Mouse (Mus musculus) fat pad, adult 2 months (tissue): ENCODE measurements at regions not wholly inside any gene's neighbourhood (a gene's known extent, or its start where the extent isn't known, plus 50 kb on each side); places are given as distances from the start of the nearest gene placed in this dataset.

Experiments used
- DNase-seq: peaks from one replicate; pipeline ENCODE4 v3.0.0-alpha.2; 2011; ENCODE audit warnings: low read depth, low spot score; ENCODE audit errors: extremely low read depth

DNA sequence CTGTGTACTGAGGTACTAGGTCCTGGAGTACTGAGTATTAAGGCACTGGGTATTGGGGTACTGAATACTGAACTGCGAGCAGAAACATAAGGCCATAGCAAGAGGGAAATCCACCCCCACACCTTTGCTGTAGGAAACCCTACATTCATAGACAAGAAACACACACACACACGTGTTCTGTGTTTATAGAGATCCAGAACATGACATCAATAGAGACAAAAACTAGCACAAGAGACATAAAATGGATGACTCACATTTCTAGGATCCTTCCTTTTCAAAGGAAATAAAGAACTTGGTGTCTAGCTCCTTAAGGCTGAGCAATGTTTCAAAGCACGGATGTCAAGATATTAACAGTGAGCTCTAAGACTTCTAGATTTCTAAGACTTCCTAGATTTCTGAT lies 49.9 kb upstream of the Nepro start:
- DNase-seq, result no peak

- no peak for DNase-seq
Observed at GRCm38 (mm10) chr16:44672422-44672819, 51.7 kb upstream of the Nepro start.

DNA sequence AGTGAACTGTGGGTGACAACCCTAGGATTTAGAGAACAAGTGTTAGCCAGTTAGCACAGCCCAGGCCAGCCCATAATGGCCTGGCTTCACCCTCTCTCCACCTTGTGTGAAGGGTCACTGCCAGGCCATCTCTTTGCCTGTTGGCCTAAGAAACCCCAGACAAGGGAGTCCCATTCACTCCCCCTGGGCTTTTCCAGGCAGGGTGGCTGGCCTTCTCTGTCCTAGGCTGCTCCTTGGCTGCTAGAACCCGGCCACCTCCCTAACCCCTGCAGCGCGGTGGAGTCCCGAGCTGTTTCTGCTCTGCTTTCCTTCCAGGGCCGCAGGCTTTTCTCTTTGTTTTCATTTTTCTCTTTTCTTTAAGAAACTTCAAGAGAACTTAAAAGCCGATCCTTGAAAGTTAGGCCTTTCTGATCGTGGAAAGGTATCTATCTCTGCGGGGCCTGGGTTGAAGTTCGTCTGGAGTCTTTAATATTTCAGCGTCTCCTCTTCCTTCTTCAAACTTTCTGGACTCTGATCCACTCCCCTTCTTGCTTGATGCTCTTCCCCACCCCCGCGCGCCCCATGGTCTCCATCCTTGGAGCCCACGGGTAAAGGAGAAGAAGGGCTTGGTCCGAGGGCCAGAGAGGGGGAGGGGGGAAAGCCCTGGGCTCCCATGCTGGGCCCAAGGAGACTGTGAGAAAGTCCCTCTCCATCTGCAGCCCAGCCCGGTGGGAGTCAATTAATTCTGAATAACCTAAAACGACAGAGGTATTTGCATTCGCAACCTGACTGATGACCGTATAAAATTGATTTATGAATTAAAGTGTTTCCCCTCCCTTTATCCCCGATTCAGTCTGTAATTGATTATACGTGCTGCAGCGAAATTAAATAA lies 52.3 kb upstream of the Nepro start:
- DNase-seq, result no peak

DNA sequence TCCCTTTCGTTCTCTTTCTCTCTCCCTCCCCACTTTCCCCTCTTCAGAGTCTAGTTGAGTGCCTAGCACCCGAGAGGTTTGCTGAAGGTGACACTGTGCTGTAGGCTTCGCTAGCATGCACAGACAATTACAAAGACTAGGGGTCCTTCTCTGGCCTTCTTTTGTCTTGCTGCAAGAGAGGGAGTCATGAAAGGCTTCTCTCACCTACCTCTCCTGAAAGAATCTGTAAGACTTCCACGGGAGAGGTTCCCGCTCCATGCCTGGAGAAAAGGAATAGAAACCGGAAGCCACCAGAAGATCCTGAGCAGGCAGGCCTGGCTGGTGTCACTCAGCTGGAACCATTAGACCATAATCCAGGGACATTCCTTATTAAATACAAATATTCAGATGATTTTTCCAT lies 56.0 kb upstream of the Nepro start:
- no peak for DNase-seq

- DNase-seq, result no peak
Observed at GRCm38 (mm10) chr16:44667118-44667517, 57.0 kb upstream of the Nepro start.

DNA sequence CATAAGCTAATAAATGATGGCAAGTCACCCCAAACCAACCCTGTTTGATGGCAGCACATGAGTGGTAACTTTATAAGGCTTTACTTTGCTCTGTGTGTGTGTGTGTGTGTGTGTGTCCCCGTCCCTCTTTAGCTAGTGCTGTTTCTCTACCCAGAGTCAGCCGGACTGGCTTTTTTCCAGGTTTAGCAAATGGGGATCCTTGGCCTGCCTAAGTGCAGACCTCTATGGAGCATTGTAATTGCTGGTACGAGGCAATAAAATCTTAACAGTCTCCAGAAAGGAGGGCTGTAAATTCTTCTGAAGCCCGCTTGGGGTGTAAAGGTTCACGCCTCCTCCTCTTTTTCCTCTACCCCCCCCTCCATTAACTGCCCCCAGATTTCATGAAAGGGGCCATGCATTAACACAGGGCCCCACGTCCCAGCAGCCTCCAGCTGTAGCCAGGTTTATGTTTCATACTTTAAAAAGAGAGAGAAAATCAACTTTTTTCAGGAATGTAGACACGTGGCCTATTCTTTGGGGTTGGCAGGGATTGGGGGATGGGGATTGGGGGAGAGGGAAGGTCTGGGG lies 57.6 kb upstream of the Nepro start:
- DNase-seq, result no peak

DNA sequence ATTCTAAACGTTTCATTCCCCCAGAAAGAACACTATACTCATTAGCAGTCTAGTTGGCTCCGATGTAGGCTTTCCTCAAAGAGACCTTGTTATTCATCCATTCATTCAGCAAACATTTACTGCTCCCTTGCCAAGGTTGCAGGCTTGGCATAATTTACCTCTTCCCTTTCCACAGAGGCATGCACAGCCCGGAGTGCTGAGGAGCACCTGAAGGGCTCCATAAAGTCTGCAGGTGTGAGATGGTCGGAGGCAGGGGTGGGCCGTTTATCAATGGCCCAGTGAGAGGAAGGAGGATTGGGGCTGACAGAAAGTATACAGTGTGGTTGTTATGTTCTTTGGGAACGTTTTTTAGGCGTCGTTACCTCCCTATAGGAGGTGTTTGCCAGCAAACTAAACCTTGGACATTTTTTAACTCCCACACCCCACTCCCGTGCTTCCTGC lies 58.6 kb upstream of the Nepro start:
- DNase-seq, result no peak

DNA sequence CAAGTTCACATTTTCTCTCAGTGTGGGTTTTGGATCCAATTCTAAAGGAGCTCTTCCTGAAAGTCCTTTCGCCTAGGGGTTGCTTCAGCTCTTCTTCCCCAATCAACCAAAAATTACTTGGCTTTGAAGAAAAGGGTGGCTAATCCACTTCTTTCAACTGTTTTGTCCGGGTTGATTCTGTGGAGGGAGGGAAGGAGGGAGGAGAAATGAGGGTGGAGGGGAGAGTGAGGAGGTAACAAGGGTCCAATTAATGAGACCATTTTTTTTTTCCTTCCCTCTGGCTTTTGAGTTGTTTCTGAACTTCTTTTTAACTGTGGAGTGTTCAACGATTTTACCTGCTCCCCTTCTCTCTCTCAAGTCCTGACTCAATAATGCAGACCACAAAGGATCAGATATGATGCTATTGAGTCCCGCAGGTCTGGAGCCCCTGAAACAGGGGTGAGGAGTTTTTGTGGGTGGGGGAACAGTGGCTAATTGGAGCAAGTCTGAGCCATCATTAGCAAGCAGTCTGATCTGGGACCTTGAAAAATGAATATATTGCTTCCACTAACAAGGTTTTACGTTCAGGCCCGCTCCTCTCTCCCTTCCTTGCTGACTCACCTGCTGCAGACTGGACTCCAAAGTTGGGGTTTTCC lies 61.0 kb upstream of the Nepro start:
- no peak for DNase-seq

DNA sequence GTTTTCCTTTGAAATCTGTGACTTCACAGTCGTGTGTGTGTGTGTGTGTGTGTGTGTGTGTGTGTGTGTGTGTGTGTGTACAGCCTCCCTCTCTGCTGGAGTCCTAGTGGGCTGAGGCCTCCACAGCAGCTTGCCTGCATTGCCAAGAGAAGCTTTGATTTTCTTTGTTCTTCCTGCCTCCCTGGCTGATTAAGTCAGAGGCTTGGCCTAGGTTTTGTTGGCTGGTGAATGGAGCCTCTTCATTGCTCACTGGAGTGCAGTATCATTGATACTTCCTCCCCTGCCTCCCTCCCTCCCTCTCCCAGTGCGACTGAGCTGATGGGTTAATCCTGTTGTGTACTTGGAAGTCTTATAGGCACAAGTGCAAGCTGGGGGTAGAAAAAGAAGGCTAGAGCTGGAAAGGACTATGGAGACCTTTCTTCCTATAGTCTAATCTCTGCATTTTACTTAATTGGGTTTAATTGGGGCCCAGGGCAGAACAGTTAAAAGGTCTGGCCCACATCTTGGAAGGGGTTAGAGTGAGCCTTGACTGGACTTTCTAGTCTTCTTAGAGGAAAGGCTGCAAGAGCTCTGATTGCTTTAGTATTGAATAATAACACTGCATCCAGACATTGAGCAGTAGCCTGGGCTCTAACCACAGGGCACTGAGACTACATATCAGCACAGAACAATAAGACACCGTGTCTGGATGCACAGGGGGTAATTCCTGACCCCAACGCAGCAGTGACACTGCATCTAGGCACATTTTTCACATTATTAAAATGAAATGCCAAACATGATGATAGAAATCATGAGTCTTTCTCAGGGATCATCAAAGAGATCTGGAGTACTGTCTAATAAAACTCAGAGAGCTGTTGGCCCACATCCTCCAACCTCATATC lies 62.9 kb upstream of the Nepro start:
- DNase-seq, result no peak

DNA sequence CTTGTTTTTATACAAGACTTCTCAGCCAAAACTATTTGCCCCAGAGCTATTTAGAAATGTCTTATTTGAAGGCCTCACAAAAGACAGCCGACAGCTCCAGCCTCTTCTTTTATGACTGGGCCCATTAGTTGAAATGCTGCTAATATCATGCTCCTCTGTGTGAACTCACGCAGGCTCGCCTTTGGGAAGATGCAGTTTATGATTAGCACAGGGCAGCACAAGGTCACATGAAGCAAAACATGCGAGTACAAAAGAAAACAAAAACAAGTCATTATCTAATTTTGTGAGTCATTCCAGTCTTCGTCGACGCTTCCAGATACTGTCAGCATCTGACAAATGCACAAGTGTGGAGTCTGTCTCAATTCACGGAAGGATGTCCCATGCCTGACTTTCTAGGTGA lies 65.8 kb upstream of the Nepro start:
- no peak for DNase-seq

GRCm38 (mm10) chr16:44656181-44656580 lies 67.9 kb upstream of the Nepro start:
- DNase-seq, result no peak

DNA sequence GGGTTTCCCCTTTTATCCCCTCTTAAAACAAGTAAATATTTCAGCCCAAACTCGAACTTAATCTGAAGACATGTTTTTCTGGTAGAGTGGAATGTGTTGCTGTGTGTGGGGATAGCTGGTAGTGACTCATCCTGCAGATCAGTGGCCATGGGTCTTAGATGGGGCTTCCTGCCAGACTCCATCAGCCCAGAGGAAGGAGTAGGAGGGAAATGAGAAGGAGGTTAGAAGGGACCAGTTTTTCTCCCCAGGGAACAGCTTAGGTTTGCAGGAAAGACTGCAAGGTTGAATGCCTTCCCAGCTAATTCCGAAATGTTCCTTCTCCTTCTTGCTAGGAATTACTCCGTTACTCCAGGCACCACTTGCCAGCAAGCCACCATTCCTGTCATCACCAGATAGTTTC lies 68.8 kb upstream of the Nepro start:
- no peak for DNase-seq

- no peak for DNase-seq
Observed at GRCm38 (mm10) chr16:44648547-44649223, 75.4 kb upstream of the Nepro start.

DNA sequence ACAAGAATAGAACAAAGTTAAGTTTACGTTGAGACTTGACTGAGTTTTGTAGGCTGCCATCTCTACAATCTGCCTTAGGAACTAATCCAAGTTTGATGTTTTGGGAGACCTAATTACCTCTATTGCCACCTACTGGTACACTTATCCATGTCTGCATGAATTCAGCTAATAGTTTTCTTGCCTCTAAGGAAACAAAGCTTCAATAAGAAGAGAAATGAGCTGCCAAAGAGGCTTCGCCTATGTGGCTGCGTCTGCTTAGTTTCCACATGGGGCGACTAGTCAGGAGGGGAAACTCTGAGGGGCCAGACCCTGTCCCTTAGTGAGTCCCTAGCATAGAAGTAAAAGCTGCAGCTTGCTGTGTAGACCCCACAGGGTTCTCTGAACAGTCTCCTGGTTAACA lies 80.1 kb upstream of the Nepro start:
- no peak for DNase-seq

DNA sequence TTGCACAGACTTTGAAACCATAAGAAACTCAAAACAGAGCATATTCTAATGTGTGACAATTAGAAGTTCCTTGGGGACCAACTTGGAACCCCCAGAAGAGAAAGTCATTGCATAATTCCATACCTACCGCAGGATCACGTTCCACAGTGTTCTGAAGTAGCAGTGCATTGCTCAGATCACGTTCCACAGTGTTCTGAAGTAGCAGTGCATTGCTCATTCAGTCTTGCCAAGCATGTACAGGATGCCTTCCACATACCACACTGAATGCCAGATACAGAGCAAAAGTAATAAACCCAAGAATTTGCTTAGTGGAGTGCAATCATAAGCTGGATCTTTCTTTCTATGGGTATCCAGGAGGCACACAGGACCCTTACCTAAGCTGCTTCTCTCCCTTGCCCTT lies 78.4 kb upstream of the Boc start:
- DNase-seq, result no peak

DNA sequence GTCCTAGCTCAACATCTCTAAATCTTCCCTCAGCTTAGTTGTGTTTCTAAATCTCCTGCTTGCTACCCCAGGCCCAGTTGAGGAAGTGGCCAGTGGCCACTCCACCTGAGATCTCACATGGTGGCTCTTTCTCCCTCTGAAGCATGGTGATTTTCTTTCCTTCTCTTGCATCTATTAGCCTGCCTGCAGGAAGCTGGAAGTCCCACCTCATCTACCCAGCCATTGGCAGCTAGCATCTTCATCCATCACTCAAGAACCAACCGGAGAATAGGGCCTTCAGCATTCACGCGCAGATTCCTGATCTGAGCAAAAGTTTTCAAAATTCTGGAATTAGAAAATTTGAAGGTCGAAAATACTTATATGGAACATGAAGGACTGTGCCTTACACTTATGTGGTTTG lies 75.8 kb upstream of the Boc start:
- no peak for DNase-seq

GRCm38 (mm10) chr16:44633059-44633667 lies 74.5 kb upstream of the Boc start:
- no peak for DNase-seq

DNA sequence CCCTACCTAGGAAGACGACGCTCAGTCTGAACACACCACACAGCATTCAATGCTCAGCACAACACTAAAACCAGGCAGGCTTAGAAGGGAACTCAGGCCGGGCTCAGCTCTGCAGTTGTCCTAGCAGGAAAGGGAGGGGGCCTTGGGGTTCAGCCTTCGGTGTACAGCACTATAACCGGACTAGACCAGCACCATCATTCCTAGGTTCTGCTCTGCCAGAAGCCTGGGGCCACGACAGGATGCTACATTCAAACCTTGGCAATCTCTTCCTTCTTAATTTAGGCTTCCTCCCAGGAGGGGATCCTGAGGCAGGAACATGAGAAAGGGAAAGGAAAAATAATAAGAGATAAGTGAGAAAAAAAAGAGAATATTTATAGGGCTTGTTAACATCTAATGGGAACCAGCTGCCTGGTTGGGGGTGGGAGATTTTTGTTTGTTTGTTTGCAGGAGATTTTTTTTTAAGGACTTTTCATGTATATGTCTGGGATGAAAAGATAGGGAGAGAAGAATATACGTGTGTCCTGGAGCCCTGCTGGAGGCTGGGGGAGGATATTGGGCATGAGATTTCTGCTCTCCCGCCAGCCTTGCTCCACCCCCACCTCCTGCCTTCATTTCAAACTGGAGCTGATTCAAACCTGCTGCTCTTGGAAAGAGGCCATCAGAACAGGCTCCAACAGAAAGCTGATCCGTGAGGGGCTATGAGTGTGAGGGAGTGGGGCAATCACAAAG lies 73.8 kb upstream of the Boc start:
- no peak for DNase-seq

DNA sequence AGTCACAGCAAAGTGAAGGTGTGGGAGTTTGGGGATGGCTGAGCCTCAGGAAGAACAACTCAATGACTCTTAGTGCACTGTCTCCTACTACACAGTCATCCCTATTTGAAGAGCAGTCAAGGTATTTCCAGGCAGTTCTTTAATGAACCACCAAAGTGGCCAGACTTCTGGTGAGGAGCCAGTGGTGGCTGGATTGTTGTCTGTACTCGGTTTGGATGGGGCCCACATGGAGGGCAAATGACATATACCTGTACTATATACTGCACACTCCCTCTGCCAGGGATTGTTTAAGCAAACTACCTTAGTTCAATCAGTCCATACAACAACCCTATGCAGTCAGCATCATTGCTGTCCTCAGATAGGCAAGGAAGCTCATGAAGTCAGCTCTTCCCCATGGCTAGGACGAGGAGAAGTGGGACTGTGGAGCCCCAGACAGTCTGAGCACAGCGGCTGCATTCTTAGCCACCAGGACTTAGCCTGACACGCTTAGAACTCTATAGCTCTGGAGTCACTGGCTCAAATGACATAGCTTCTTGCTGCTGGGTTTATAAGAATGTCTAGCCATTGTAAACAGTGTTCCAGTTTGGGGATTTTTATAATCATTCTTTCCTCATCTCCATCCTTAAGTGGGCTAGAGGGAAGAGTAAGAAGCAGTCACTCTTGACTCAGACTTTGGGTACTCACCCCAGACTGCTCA lies 72.8 kb upstream of the Boc start:
- DNase-seq, result no peak
